Mouse (Mus musculus) megakaryocyte, embryonic 14.5 days (primary cell): Measurements from ENCODE around the gene Cass4. TPM values are rescaled to one million over a fixed set of nuclear protein-coding genes. Genes with fewer than 3 reads are reported as not detected.

Experiments
- H3K27me3 ChIP-seq: replicated peaks from 2 replicates; pipeline ENCODE3; 2012; ENCODE audit warnings: inconsistent platforms
- H3K36me3 ChIP-seq: replicated peaks from 2 replicates; pipeline ENCODE3; 2012; ENCODE audit warnings: low read length, inconsistent platforms, mixed read lengths
- H3K4me1 ChIP-seq: 2 replicates; pipeline ENCODE4 v1.6.1; 2012; ENCODE audit warnings: inconsistent platforms
- H3K4me3 ChIP-seq: replicated peaks from 2 replicates; pipeline ENCODE3; 2012; ENCODE audit warnings: moderate library complexity, mild to moderate bottlenecking, inconsistent platforms
- H3K9me3 ChIP-seq: 2 replicates; pipeline ENCODE4 v1.6.1; 2012; ENCODE audit warnings: inconsistent platforms
- FLI1 ChIP-seq: IDR thresholded peaks from 2 replicates; pipeline ENCODE4 v1.6.1; 2012; ENCODE audit warnings: low read length, inconsistent platforms, mixed read lengths
- GATA1 ChIP-seq: IDR thresholded peaks from 3 replicates; pipeline ENCODE4 v1.6.1; 2012; ENCODE audit warnings: mixed read lengths, low read length, inconsistent platforms, borderline replicate concordance
- polyA plus RNA-seq: library from polyadenylated mRNA; stranded (reverse); fragments of >175 nt; gene quantifications from 2 replicates; pipeline ENCODE4 v1.2.3, GENCODE M21; 2012; ENCODE audit warnings: low replicate concordance; ENCODE audit not compliant: insufficient read depth

Gene Cass4
- polyA plus RNA-seq, 1 experiment, result 5.9 TPM

- H3K36me3 ChIP-seq, result peaks cover 95% of the 10 kb centered on the region
- no peak for TF ChIP-seq FLI1
- no peak for TF ChIP-seq GATA1
- no peak within 1 kb of the TSS for H3K4me3 ChIP-seq
- H3K27me3 ChIP-seq, result no peaks in the 10 kb centered on the region
- 0 out of 2 replicates have a peak, but pooled peaks cover 3% of the 10 kb centered on the region for H3K4me1 ChIP-seq
- H3K9me3 ChIP-seq, result no peaks in the 10 kb centered on the region
Observed at GRCm38 (mm10) chr2:172458496-172458895, 64.9 kb downstream of the Cass4 start, which contains the start of gene Gcnt7. TSS of gene Gcnt7 (minus strand) at chr2:172458596.

DNA sequence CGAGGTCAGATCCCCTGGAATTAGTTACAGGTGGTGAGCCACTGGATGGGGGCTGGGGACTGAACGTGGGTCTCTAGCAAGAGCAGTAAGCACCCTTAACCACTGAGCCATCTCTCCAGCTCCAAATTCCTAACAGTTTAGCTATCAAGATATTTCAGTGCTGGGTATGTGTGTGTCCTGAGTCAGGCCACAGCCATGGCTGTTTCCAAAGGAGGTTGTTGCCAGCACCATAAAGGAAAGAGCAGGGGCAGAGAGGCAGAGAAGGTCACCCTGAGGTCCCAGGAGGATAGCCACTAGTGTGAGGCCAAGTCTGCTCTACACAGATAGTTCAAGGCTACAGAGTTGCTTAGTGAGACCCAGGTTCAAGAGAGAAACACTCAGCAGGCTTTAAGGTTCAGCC lies 67.1 kb downstream of the Cass4 start:
- Histone ChIP-seq H3K4me3 (no peak overlapping the region), H3K36me3 (peaks cover 96% of the 10 kb centered on the region), H3K4me1 (peaks cover 3% of the 10 kb centered on the region; the same call in 1 of the 2 replicates), H3K27me3 (no peaks in the 10 kb centered on the region), H3K9me3 (no peaks in the 10 kb centered on the region)
- no peak for TF ChIP-seq GATA1
- no peak for TF ChIP-seq FLI1

- TF ChIP-seq FLI1, result no peak
- TF ChIP-seq GATA1, result no peak
- Histone ChIP-seq H3K9me3 (no peaks in the 10 kb centered on the region), H3K36me3 (peaks cover 96% of the 10 kb centered on the region), H3K4me1 (peaks cover 3% of the 10 kb centered on the region; the same call in 1 of the 2 replicates), H3K4me3 (no peak overlapping the region), H3K27me3 (no peaks in the 10 kb centered on the region)
Observed at GRCm38 (mm10) chr2:172462813-172463212, 69.2 kb downstream of the Cass4 start.

- no peak for TF ChIP-seq GATA1
- no peak for TF ChIP-seq FLI1
- peaks cover 92% of the 10 kb centered on the region for H3K36me3 ChIP-seq
- peaks cover 3% of the 10 kb centered on the region; the same call in 1 of the 2 replicates for H3K4me1 ChIP-seq
- no peak overlapping the region for H3K4me3 ChIP-seq
- no peaks in the 10 kb centered on the region for H3K27me3 ChIP-seq
- H3K9me3 ChIP-seq, result no peaks in the 10 kb centered on the region
Observed at GRCm38 (mm10) chr2:172466427-172467132, 73.0 kb downstream of the Cass4 start.

DNA sequence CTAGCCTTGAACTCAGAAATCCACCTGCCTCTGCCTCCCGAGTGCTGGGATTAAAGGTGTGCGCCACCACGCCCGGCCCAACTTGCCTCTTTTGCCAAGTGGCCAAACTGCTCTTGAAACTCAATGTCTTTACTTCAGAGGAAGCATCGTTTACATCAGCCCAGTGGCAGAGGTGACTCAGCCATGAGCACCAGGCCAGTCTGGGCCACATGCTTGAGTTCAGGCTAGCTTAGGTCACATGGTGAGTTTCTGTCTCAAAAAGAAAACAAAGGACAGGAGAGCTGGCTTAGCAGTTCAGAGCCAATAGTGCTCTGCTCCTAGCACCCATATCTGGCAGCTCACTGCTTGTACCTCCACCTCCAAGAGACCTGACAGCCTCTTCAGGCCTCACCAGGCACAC lies 73.6 kb downstream of the Cass4 start:
- no peaks in the 10 kb centered on the region for H3K9me3 ChIP-seq
- no peaks in the 10 kb centered on the region for H3K27me3 ChIP-seq
- H3K36me3 ChIP-seq, result peaks cover 92% of the 10 kb centered on the region
- no peak overlapping the region for H3K4me3 ChIP-seq
- TF ChIP-seq FLI1 (no peak), GATA1 (no peak)
- H3K4me1 ChIP-seq, result peaks cover 3% of the 10 kb centered on the region; the same call in 1 of the 2 replicates

GRCm38 (mm10) chr2:172468346-172468819 lies 74.8 kb downstream of the Cass4 start:
- Histone ChIP-seq H3K9me3 (no peaks in the 10 kb centered on the region), H3K27me3 (no peaks in the 10 kb centered on the region), H3K36me3 (peaks cover 86% of the 10 kb centered on the region), H3K4me1 (peaks cover 3% of the 10 kb centered on the region; the same call in 1 of the 2 replicates), H3K4me3 (no peak overlapping the region)
- TF ChIP-seq FLI1, result no peak
- TF ChIP-seq GATA1, result no peak

GRCm38 (mm10) chr2:172472318-172472717 lies 78.7 kb downstream of the Cass4 start, which contains the start of gene Fam209:
TSS of gene Fam209 (plus strand) at chr2:172472520.
- Histone ChIP-seq H3K4me1 (peaks cover 15% of the 10 kb centered on the region), H3K9me3 (no peaks in the 10 kb centered on the region), H3K4me3 (no peak within 1 kb of the TSS), H3K27me3 (peaks cover 5% of the 10 kb centered on the region), H3K36me3 (peaks cover 47% of the 10 kb centered on the region)
- TF ChIP-seq GATA1 (no peak), FLI1 (no peak)

GRCm38 (mm10) chr2:172473591-172473990 lies 80.0 kb downstream of the Cass4 start:
- Histone ChIP-seq H3K9me3 (no peaks in the 10 kb centered on the region), H3K36me3 (peaks cover 35% of the 10 kb centered on the region), H3K27me3 (peaks cover 8% of the 10 kb centered on the region), H3K4me3 (no peak overlapping the region), H3K4me1 (peaks cover 21% of the 10 kb centered on the region)
- TF ChIP-seq FLI1, result no peak
- no peak for TF ChIP-seq GATA1

- Histone ChIP-seq H3K36me3 (peaks cover 21% of the 10 kb centered on the region), H3K9me3 (no peaks in the 10 kb centered on the region), H3K27me3 (peaks cover 13% of the 10 kb centered on the region), H3K4me1 (peaks cover 21% of the 10 kb centered on the region), H3K4me3 (no peak overlapping the region)
- TF ChIP-seq GATA1 (no peak), FLI1 (no peak)
Observed at GRCm38 (mm10) chr2:172474970-172475369, 81.4 kb downstream of the Cass4 start.

- TF ChIP-seq FLI1, result no peak
- TF ChIP-seq GATA1, result no peak
- H3K9me3 ChIP-seq, result no peaks in the 10 kb centered on the region
- H3K36me3 ChIP-seq, result peaks cover 10% of the 10 kb centered on the region
- peaks cover 21% of the 10 kb centered on the region for H3K27me3 ChIP-seq
- peaks cover 26% of the 10 kb centered on the region for H3K4me1 ChIP-seq
- H3K4me3 ChIP-seq, result peak overlapping the region; percentile 82
Observed at GRCm38 (mm10) chr2:172476707-172477260, 83.2 kb downstream of the Cass4 start.
